Mouse (Mus musculus) heart, embryonic 10.5 days (tissue): ENCODE results near the gene Pakap. TPM values are rescaled to one million over a fixed set of nuclear protein-coding genes. Genes with fewer than 3 reads are reported as not detected.

Source experiments
- DNase-seq: peaks from one replicate; pipeline ENCODE4 v3.0.0-alpha.2; 2017; ENCODE audit warnings: low spot score
- H3K27ac ChIP-seq: fragments of 300-500 bp; sonication (generic); 2 replicates; pipeline ENCODE4 v1.5.1; 2016; ENCODE audit warnings: mild to moderate bottlenecking
- H3K27me3 ChIP-seq: fragments of 300-500 bp; sonication (generic); 2 replicates; pipeline ENCODE4 v1.6.1; 2016; ENCODE audit warnings: mild to moderate bottlenecking; ENCODE audit not compliant: poor library complexity, insufficient read depth, severe bottlenecking
- H3K36me3 ChIP-seq: fragments of 300-500 bp; sonication (generic); 2 replicates; pipeline ENCODE4 v1.6.1; 2016; ENCODE audit warnings: mild to moderate bottlenecking, moderate library complexity
- H3K4me1 ChIP-seq: fragments of 300-500 bp; sonication (generic); 2 replicates; pipeline ENCODE4 v1.6.1; 2016; ENCODE audit warnings: mild to moderate bottlenecking
- H3K4me3 ChIP-seq: fragments of 300-500 bp; sonication (generic); 2 replicates; pipeline ENCODE4 v1.5.1; 2016; ENCODE audit warnings: mild to moderate bottlenecking, moderate library complexity
- H3K9me3 ChIP-seq: fragments of 300-500 bp; sonication (generic); 2 replicates; pipeline ENCODE4 v1.6.1; 2016; ENCODE audit warnings: mild to moderate bottlenecking, moderate library complexity
- WGBS: fragments of 180-500 bp; shearing (Covaris S2); methylation state at CpG from one replicate; pipeline ENCODE4 v1.1.7; 2016; 5-methylcytosine and 5-hydroxymethylcytosine counted together
- polyA plus RNA-seq: library from polyadenylated mRNA; unstranded; fragments of >200 nt; fragmentation: Nextera tagmentation; extraction: Ambion mirVana; gene quantifications from 2 replicates; pipeline ENCODE4 v1.2.1, GENCODE M21; 2016

Pakap gene
- polyA plus RNA-seq, 1 experiment from 2014 or later, result 53.0 TPM

GRCm38 (mm10) chr4:57924556-57925071 lies 356.6 kb downstream of the Pakap start:
- 75% methylated on average over 6 of the region's 6 CpGs for WGBS
- Histone ChIP-seq H3K27me3 (no peaks in the 10 kb centered on the region), H3K36me3 (no peaks in the 10 kb centered on the region), H3K4me1 (peaks cover 6% of the 10 kb centered on the region), H3K9me3 (no peaks in the 10 kb centered on the region), H3K27ac (no peak overlapping the region), H3K4me3 (no peak overlapping the region)
- DNase-seq, result no peak

GRCm38 (mm10) chr4:57927464-57928205 lies 359.7 kb downstream of the Pakap start:
- WGBS, result 26% methylated on average over 3 of the region's 3 CpGs
- Histone ChIP-seq H3K27me3 (no peaks in the 10 kb centered on the region), H3K27ac (no peak overlapping the region), H3K4me1 (no peaks in the 10 kb centered on the region), H3K4me3 (no peak overlapping the region), H3K9me3 (0 out of 2 replicates have a peak, but pooled peaks cover 3% of the 10 kb centered on the region), H3K36me3 (0 out of 2 replicates have a peak, but pooled peaks cover 2% of the 10 kb centered on the region)
- no peak for DNase-seq

GRCm38 (mm10) chr4:57930559-57931170 lies 362.7 kb downstream of the Pakap start:
- H3K27me3 ChIP-seq, result no peaks in the 10 kb centered on the region
- no peak overlapping the region for H3K27ac ChIP-seq
- DNase-seq, result no peak
- no peak overlapping the region for H3K4me3 ChIP-seq
- 74% methylated on average over 5 of the region's 5 CpGs for WGBS
- 0 out of 2 replicates have a peak, but pooled peaks cover 2% of the 10 kb centered on the region for H3K36me3 ChIP-seq
- 0 out of 2 replicates have a peak, but pooled peaks cover 3% of the 10 kb centered on the region for H3K9me3 ChIP-seq
- H3K4me1 ChIP-seq, result no peaks in the 10 kb centered on the region

- H3K4me1 ChIP-seq, result no peaks in the 10 kb centered on the region
- 0 out of 2 replicates have a peak, but pooled peaks cover 3% of the 10 kb centered on the region for H3K9me3 ChIP-seq
- H3K4me3 ChIP-seq, result no peak overlapping the region
- no peak overlapping the region for H3K27ac ChIP-seq
- no peaks in the 10 kb centered on the region for H3K27me3 ChIP-seq
- DNase-seq, result no peak
- H3K36me3 ChIP-seq, result 0 out of 2 replicates have a peak, but pooled peaks cover 2% of the 10 kb centered on the region
- 70% methylated on average over 5 of the region's 5 CpGs for WGBS
These were observed 366.2 kb downstream of the Pakap start for GRCm38 (mm10) chr4:57934181-57934580.

- Histone ChIP-seq H3K27ac (no peak overlapping the region), H3K4me3 (no peak overlapping the region), H3K4me1 (no peaks in the 10 kb centered on the region), H3K27me3 (no peaks in the 10 kb centered on the region), H3K36me3 (0 out of 2 replicates have a peak, but pooled peaks cover under 1% of the 10 kb centered on the region), H3K9me3 (0 out of 2 replicates have a peak, but pooled peaks cover under 1% of the 10 kb centered on the region)
- WGBS, result 88% methylated on average over 6 of the region's 6 CpGs
- DNase-seq, result no peak
These were observed 369.3 kb downstream of the Pakap start for GRCm38 (mm10) chr4:57937292-57937691.

- H3K36me3 ChIP-seq, result peaks cover 28% of the 10 kb centered on the region
- H3K9me3 ChIP-seq, result no peaks in the 10 kb centered on the region
- DNase-seq, result no peak
- H3K4me3 ChIP-seq, result no peak overlapping the region
- H3K4me1 ChIP-seq, result no peaks in the 10 kb centered on the region
- no peaks in the 10 kb centered on the region for H3K27me3 ChIP-seq
- H3K27ac ChIP-seq, result no peak overlapping the region
- 63% methylated on average over 4 of the region's 4 CpGs for WGBS
These were observed 372.7 kb downstream of the Pakap start for GRCm38 (mm10) chr4:57940631-57941030.

GRCm38 (mm10) chr4:57942892-57943291 lies 374.9 kb downstream of the Pakap start:
- no peak for DNase-seq
- Histone ChIP-seq H3K4me3 (no peak overlapping the region), H3K27ac (no peak overlapping the region), H3K36me3 (peaks cover 50% of the 10 kb centered on the region), H3K9me3 (no peaks in the 10 kb centered on the region), H3K4me1 (no peaks in the 10 kb centered on the region), H3K27me3 (no peaks in the 10 kb centered on the region)
- WGBS, result 89% methylated on average over 2 of the region's 2 CpGs

Other genes starting within 250 kb of the Pakap start
- 29.6 and 41.8 TPM in 2 replicates for gene Palm2, start 133.9 kb upstream of the Pakap start, polyA plus RNA-seq
- gene Akap2, start 149.5 kb downstream of the Pakap start, polyA plus RNA-seq, result 30.1 and 39.6 TPM in 2 replicates